Mouse (Mus musculus) mature B cell (primary cell): ENCODE results near the gene Cops4.

ENCODE experiments used
- in situ Hi-C: fragments of 300-500 bp; cut with MboI; formaldehyde crosslinking; loops from 2 replicates; pipeline ENCODE4 v1.14.3; 2019

Gene Cops4

DNA sequence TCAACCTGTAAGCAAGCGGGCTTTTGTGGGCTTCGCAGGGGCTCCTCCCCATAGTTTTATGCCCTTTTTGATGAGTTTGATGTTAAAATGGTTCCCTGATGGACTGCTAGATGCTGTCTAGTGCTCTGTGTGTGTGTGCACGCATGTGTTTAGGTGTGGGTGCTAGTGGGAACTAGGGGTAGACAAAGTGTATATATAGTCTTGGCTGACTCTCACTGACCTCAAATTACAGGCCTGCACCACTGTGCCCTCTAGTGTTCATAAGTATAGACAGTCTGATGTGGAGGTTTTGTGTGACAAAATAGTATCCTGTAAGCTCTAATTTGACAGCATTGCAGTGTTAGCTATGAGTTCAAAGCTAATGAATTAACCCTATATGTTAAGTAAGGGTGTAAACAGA lies 18.5 kb downstream of the Cops4 start:
- in situ Hi-C loops, result no loop called here

- in situ Hi-C loops, result no loop called here
Observed at GRCm38 (mm10) chr5:100546294-100547080, 28.4 kb downstream of the Cops4 start.

DNA sequence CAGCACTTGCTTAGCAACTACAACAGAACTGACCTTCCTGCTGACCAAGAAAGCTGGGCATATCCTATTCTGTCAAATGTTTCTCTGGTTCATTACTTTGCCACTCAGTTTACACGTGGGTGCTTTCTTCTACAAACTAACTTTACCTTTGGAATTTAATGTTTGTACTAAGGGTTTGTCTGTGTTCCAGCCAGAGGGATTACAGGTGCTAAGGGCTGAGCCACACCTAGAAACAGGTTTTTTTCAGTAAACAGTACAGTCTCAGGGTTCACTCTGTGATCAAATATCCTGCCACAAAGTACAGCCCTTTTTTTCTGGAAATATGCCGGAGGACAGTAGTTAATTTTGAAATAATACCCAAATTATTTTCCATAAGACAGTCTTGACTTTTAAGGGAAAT lies 30.1 kb downstream of the Cops4 start:
- in situ Hi-C loops, result no loop called here

- in situ Hi-C loops, result no loop called here
Observed at GRCm38 (mm10) chr5:100549311-100549710, 31.2 kb downstream of the Cops4 start.

GRCm38 (mm10) chr5:100550151-100550550 lies 32.0 kb downstream of the Cops4 start:
- in situ Hi-C loops, result loop anchor here (5.0 kb wide), 1 partner anchor 112 kb away; no protein-coding TSS in a partner anchor

DNA sequence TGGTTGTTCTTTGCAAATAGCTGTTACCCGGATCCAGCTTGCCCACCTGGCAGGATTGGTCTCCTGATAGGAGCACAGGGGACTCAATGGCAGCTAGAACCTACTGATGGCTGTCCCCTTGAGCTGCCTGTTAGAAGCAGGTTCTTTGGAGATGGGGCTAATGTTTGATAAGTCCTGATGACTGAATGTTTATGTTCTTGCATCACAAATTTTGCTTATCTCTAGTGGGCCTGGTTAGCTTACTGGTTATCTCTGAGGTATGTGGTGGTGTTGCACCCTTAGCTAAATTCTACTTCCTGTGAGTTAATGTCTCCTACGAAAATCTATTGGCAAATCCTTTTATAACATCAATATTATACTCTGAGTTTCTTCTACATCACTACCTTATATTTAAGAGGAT lies 33.8 kb downstream of the Cops4 start:
- in situ Hi-C loops, result loop anchor here (5.0 kb wide), 1 partner anchor 110 kb away; no protein-coding TSS in a partner anchor

- in situ Hi-C loops, result loop anchor here (5.0 kb wide), 1 partner anchor 109 kb away; no protein-coding TSS in a partner anchor
Observed at GRCm38 (mm10) chr5:100553426-100553825, 35.3 kb downstream of the Cops4 start.

- in situ Hi-C loops, result no loop called here
Observed at GRCm38 (mm10) chr5:100557019-100557418, 38.9 kb downstream of the Cops4 start.

GRCm38 (mm10) chr5:100557537-100557936 lies 39.4 kb downstream of the Cops4 start:
- in situ Hi-C loops, result no loop called here

- in situ Hi-C loops, result no loop called here
Observed at GRCm38 (mm10) chr5:100558783-100559182, 40.7 kb downstream of the Cops4 start.

DNA sequence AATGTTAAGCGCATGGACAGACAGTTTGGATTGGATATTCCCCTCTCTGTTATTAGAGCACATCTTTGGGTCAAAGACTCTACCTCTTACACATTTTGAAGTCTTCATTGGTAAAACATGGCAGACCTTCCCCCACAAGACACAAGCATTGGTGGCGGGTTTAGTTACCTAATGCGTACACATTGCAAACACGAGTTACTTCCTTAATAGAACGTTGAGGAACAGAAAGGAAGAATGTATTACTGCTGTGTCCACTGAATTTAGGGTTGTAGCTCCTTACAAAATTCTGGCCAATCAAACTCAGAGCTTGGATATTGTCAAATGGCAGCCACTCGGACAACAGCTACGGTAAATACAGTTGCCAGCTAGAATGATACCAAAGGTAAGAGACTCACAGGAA lies 41.2 kb downstream of the Cops4 start:
- in situ Hi-C loops, result no loop called here

DNA sequence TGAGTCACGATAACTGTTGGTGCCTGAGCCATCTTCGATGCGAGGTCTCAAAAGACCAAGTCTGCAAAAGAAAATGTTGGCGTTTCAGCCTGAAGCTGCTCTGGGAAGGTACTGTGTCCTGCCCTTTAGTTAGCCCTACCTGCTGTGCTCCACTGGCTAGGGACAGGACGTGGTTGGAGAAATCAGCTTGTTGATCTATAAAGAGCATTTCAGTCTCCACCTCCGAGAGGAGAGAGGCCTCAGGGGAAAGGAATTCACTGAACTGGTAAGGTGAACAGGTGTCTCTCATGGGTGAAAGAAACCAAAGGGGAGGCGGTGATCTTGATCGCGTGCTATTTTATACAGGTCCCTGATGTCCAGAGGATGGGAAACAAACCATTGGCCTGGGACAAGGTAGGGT lies 44.6 kb downstream of the Cops4 start:
- in situ Hi-C loops, result no loop called here

GRCm38 (mm10) chr5:100566798-100567197 lies 48.7 kb downstream of the Cops4 start:
- in situ Hi-C loops, result no loop called here

DNA sequence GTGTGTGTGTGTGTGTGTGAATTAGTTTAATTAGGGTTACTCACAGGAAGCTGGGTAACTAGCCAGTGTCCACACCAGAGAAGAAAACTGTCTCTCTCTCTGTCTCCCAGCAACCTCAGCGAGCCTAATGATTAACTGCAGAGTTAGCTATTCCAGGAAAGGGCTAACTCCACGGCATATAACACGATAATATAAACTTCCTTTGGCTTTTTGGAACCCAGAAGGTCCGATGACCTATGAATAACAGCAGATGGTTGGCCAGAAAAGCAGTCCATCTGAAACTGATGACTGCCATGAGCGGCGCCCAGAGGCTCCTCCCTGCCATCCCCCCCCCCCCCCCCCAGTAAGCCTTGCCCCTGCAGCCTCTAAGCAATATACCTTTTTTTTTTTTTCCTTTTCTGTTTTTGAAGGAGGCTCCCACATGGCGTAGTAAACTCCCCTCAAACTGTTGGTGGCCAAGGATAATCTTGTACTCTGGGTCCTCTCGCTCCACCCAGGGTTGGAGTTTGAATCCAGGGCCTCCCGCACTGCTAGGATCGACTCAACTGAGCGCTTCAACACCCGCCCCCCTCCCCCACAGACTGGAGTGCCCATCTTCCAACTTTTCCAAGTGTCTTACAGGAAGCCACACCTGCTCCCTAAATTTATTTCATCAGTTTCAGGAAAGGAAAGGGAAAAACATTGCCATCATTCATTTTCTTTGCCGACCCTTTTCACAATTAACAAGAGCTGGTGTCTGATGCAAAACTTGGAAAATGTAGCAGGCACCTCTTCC lies 49.3 kb downstream of the Cops4 start:
- in situ Hi-C loops, result no loop called here

DNA sequence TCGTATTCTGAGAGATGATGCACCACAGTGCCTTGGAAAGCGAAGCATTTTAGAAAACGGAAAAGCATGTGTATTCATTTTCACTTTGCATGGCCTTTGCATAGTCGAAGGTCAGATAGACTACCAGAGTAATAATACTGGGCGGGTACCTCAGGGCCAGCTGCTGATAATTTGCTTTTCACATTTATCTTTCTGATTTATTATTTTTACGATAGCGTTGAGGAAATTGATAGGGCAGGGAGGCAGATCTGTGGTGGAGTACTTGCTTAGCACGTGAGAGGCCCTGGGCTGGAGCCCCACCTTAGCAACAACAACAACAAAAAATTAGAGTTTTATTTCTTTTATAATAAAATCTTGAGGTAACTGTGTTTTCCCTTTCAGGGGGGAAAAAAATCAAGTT lies 50.1 kb downstream of the Cops4 start:
- in situ Hi-C loops, result no loop called here

DNA sequence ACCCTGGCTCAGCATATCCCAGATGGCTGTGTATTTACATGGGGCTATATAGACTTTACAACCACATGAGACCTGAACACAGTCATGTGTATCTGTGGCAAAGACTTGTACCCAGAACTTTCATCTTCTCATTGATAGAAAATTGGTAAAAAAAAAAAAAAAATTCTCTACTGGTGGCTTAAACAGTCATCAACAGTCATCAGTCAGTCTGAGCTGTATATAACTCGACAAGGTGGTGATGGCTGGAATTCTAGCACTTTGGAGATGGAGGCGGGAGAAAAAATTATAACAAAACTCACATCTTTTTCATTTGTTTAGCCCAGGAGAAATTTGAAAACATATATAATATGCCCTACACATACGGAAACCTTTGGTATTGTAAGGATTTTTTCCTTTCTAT lies 50.7 kb downstream of the Cops4 start:
- in situ Hi-C loops, result no loop called here

GRCm38 (mm10) chr5:100569250-100569934 lies 51.3 kb downstream of the Cops4 start:
- in situ Hi-C loops, result no loop called here

GRCm38 (mm10) chr5:100569997-100570595 lies 52.0 kb downstream of the Cops4 start:
- in situ Hi-C loops, result no loop called here

DNA sequence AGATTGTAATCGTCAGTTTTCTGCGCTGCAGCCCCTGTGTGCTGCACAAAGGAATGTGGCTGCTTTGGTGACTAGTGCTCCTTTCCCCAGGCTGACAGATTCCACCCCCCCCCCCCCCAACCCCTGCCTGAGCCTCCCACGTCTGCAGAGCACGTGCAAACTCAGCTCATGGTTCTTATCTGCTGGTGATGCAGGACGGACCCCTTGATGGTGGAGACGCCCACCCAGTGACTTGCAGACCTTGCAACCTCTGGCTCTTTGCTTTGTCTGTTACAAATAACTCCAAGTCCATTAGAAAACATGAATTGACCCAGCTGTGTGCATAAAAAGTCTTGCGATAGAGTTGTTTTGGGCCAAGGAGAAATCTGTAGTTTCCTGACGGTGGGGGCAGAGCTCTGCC lies 52.6 kb downstream of the Cops4 start:
- in situ Hi-C loops, result no loop called here

- in situ Hi-C loops, result no loop called here
Observed at GRCm38 (mm10) chr5:100572069-100572468, 54.0 kb downstream of the Cops4 start, which contains the start of gene Plac8. Gene Plac8 (minus strand): TSS chr5:100572245.

DNA sequence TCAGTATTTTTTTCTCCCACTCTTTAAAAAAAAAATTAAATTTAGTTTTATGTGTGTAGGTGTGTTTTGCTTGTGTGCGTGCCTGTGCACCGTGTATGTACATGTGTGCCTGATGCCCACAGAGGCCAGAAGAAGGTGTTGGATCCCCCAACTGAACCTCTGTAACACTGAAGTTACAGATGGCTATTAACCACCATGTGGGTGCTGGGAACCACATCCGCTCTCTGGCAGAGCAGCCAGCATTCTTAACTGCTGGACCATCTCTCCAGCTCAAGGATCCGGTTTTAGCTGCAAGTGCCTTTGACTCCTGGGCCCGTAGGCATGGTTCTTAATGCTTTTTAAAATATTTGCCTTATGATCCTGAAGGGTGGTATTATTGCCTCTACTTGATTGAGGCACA lies 55.1 kb downstream of the Cops4 start:
- in situ Hi-C loops, result no loop called here

DNA sequence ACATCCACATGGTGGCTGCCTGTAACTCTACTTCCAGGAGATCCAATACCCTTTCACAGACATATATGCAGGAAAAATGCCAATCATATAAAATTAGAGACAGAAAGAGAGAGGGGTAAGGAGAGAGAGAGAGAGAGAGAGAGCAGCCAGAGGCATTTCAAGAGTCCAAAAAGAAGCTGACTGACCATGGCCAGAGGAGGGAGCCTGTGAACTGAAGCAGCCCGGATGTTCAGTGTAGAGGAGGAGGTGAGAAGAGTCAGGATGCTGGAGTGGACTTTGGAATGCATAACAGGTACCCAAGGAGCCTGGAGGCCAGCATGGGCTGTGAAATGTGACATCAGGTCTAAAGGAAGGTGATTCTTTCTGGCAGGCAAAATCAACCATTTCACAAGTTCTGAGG lies 56.7 kb downstream of the Cops4 start:
- in situ Hi-C loops, result no loop called here
